ENCODE assay signal across 12 mouse cellular contexts in the genomic region with DNA sequence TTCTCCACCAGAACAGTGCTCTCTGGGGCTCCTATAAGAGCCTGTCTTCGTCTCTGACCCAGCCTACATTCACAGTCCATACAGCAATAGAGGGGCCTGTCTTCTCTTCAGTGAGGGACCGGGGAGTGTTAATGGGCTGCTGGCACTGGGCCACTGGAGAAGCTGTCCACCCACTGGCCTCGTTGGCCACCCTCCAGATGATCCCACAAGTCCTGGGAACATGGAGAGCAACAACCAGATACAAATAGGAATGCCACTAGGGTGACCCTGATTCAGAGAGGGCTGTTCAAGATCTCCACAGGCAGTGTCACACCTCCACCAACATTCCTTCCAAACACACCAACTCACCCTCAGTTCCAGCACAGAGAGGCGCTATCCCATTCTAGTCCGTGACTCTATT.
DNase-seq lines count a peak whose midpoint lies in the region; ATAC-seq and TF ChIP-seq lines count a peak whose summit lies in the region.
"Had no signal": no experiment of that assay in that cellular context is flagged by ENCODE, and none has a peak within 500 bp of the region (broad histone marks: within the 10 kb centered on the region; RNA-seq: fewer than 3 reads in every experiment).

No protein-coding gene starts in this region.

- no peak overlapping the region for H3K4me2 ChIP-seq in midbrain, postnatal 0 days (ENCODE audit: low read depth, low read length, poor library complexity, severe bottlenecking)
- H3K4me2 ChIP-seq in midbrain, embryonic 14.5 days (ENCODE audit: low read length), result no peak overlapping the region
- no peak overlapping the region for H3K4me2 ChIP-seq in intestine, embryonic 16.5 days (ENCODE audit: low read depth, low read length)
- H3K4me2 ChIP-seq: forebrain, embryonic 12.5 days; liver, embryonic 15.5 days had no signal

- H3K4me3 ChIP-seq in midbrain, postnatal 0 days (ENCODE audit: low read depth, low read length), result no peak overlapping the region
- no peak overlapping the region for H3K4me3 ChIP-seq in midbrain, embryonic 14.5 days (replicated peaks; ENCODE audit: low read depth, low read length)
- no peak overlapping the region for H3K4me3 ChIP-seq in intestine, embryonic 16.5 days (ENCODE audit: low read length)
- H3K4me3 ChIP-seq: forebrain, embryonic 12.5 days; liver, embryonic 15.5 days had no signal

- peak; percentile 13 to 42 for DNase-seq in heart, postnatal 10 days
- no peak for DNase-seq in heart, postnatal 25 days (ENCODE audit: low spot score)
- peak; percentile 33 for DNase-seq in left cerebral cortex, postnatal 4 days
- DNase-seq in left cerebral cortex, postnatal 25 days (ENCODE audit: low spot score in 2 of 2), result no peak
- peak; percentile 15 for DNase-seq in midbrain, postnatal 0 days (ENCODE audit: low spot score)
- no peak for DNase-seq in midbrain, embryonic 14.5 days
- peak; percentile 22 for DNase-seq in brain, embryonic 14.5 days (ENCODE audit: low read depth)
- DNase-seq: gastrocnemius, postnatal 25 days; thymus, adult 2 months had no signal

- no peak for TF ChIP-seq CTCF in midbrain, postnatal 0 days (IDR thresholded peaks at IDR 0.05)
- no peak for TF ChIP-seq CTCF in brain, embryonic 14.5 days (IDR thresholded peaks at IDR 0.05; ENCODE audit: borderline replicate concordance, extremely low read depth, insufficient read depth, insufficient read length)

- intact Hi-C loops in heart, postnatal 10 days (cut with DNase I), result no loop called here
- intact Hi-C loops in heart, postnatal 25 days (cut with DNase I), result no loop called here
- intact Hi-C loops in left cerebral cortex, postnatal 4 days (cut with DNase I), result loop anchor here (10.0 kb wide), 1 partner anchor 577 kb away; no protein-coding TSS in a partner anchor
- intact Hi-C loops in left cerebral cortex, postnatal 25 days (cut with DNase I), result loop anchor here (10.0 kb wide), 2 partner anchors 577 to 843 kb away; no protein-coding TSS in a partner anchor

- H3K9me3 ChIP-seq in midbrain, postnatal 0 days (ENCODE audit: low read length), result no peaks in the 10 kb centered on the region
- no peaks in the 10 kb centered on the region for H3K9me3 ChIP-seq in midbrain, embryonic 14.5 days (ENCODE audit: control insufficient read depth, low read length)
- no peaks in the 10 kb centered on the region for H3K9me3 ChIP-seq in intestine, embryonic 16.5 days (ENCODE audit: control insufficient read depth, low read length)
- H3K9me3 ChIP-seq: forebrain, embryonic 12.5 days; liver, embryonic 15.5 days had no signal

- H3K9ac ChIP-seq in midbrain, postnatal 0 days (replicated peaks; ENCODE audit: low read length, poor library complexity, severe bottlenecking), result no peak overlapping the region
- no peak overlapping the region for H3K9ac ChIP-seq in midbrain, embryonic 14.5 days (replicated peaks; ENCODE audit: low read length)
- H3K9ac ChIP-seq in intestine, embryonic 16.5 days (ENCODE audit: low read depth, low read length), result no peak overlapping the region
- H3K9ac ChIP-seq: forebrain, embryonic 12.5 days; liver, embryonic 15.5 days had no signal

- no peaks in the 10 kb centered on the region for H3K36me3 ChIP-seq in midbrain, postnatal 0 days (ENCODE audit: insufficient read depth, low read length)
- H3K36me3 ChIP-seq in midbrain, embryonic 14.5 days (ENCODE audit: control insufficient read depth, insufficient read depth, low read length), result no peaks in the 10 kb centered on the region
- H3K36me3 ChIP-seq in intestine, embryonic 16.5 days (ENCODE audit: control insufficient read depth, insufficient read depth, low read length), result no peaks in the 10 kb centered on the region
- H3K36me3 ChIP-seq: forebrain, embryonic 12.5 days; liver, embryonic 15.5 days had no signal

- no peaks in the 10 kb centered on the region for H3K27me3 ChIP-seq in midbrain, postnatal 0 days (ENCODE audit: insufficient read depth, low read length)
- H3K27me3 ChIP-seq in midbrain, embryonic 14.5 days (ENCODE audit: control insufficient read depth, insufficient read depth, low read length), result peaks cover 8% of the 10 kb centered on the region; the same call in 1 of the 2 replicates
- H3K27me3 ChIP-seq in intestine, embryonic 16.5 days (replicated peaks; ENCODE audit: control insufficient read depth, insufficient read depth, low read length), result no peaks in the 10 kb centered on the region
- H3K27me3 ChIP-seq: liver, embryonic 15.5 days had no signal

- ATAC-seq in midbrain, postnatal 0 days (ENCODE audit: low FRiP score), result no peak
- no peak for ATAC-seq in midbrain, embryonic 14.5 days (ENCODE audit: low FRiP score, low TSS enrichment)
- no peak for ATAC-seq in intestine, embryonic 16.5 days

- TF ChIP-seq POLR2A in brain, embryonic 14.5 days (IDR thresholded peaks at IDR 0.05; ENCODE audit: borderline replicate concordance, extremely low read depth, insufficient read depth, insufficient read length, poor library complexity, severe bottlenecking), result no peak

- WGBS in midbrain, postnatal 0 days, result 72% methylated on average over 5 of the region's 5 CpGs
- WGBS in midbrain, embryonic 14.5 days, result 85% methylated on average over 5 of the region's 5 CpGs
- WGBS in intestine, embryonic 16.5 days, result 68% methylated on average over 5 of the region's 5 CpGs

- no peaks in the 10 kb centered on the region for H3K4me1 ChIP-seq in midbrain, postnatal 0 days (ENCODE audit: insufficient read depth, low read length)
- no peaks in the 10 kb centered on the region for H3K4me1 ChIP-seq in midbrain, embryonic 14.5 days (ENCODE audit: control insufficient read depth, insufficient read depth, low read length)
- H3K4me1 ChIP-seq in intestine, embryonic 16.5 days (ENCODE audit: control insufficient read depth, insufficient read depth, low read length), result no peaks in the 10 kb centered on the region

- H3K27ac ChIP-seq in midbrain, postnatal 0 days (ENCODE audit: low read depth, low read length), result no peak overlapping the region
- no peak overlapping the region for H3K27ac ChIP-seq in midbrain, embryonic 14.5 days (replicated peaks; ENCODE audit: low read depth, low read length)
- no peak overlapping the region for H3K27ac ChIP-seq in intestine, embryonic 16.5 days (ENCODE audit: low read length)
- H3K27ac ChIP-seq: forebrain, embryonic 12.5 days; liver, embryonic 15.5 days had no signal

Comparison
In these comparisons a context has a peak if more than half of its experiments do, and no peak if none do; other contexts are left out.
1. DNase-seq: peak in heart, postnatal 10 days (2 of 2), left cerebral cortex, postnatal 4 days (single experiment), midbrain, postnatal 0 days (single experiment) and brain, embryonic 14.5 days (single experiment); none in heart, postnatal 25 days (single experiment), left cerebral cortex, postnatal 25 days (0 of 2) and midbrain, embryonic 14.5 days (single experiment).
2. intact Hi-C loops: an anchor here in left cerebral cortex, postnatal 4 days (10.0 kb wide) and left cerebral cortex, postnatal 25 days (10.0 kb wide); none called in heart, postnatal 10 days and heart, postnatal 25 days.